Mouse (Mus musculus) forebrain, embryonic 14.5 days (tissue): ENCODE results near the gene Epha1. TPM values are rescaled to one million over a fixed set of nuclear protein-coding genes. Genes with fewer than 3 reads are reported as not detected.

ENCODE experiments used
- ATAC-seq: fragments of 200-750 bp; cut with Nextera tagmentation; 2 replicates; pipeline ENCODE4 v1.8.0; 2017; ENCODE audit warnings: mild to moderate bottlenecking, moderate library complexity
- DNase-seq: peaks from one replicate; pipeline ENCODE4 v3.0.0-alpha.2; 2015; ENCODE audit warnings: low spot score
- H3K27ac ChIP-seq: fragments of 300-500 bp; sonication (generic); 2 replicates; pipeline ENCODE4 v1.5.1; 2014; ENCODE audit warnings: low read depth, mild to moderate bottlenecking, control low read depth, low read length, moderate library complexity
- H3K27me3 ChIP-seq: fragments of 300-500 bp; sonication (generic); replicated peaks from 2 replicates; pipeline ENCODE4 v1.6.1; 2014; ENCODE audit warnings: low read length, control low read depth, mixed read lengths; ENCODE audit not compliant: control insufficient read depth, insufficient read depth
- H3K36me3 ChIP-seq: fragments of 300-500 bp; sonication (generic); 2 replicates; pipeline ENCODE4 v1.6.1; 2014; ENCODE audit warnings: low read length, control low read depth; ENCODE audit not compliant: control insufficient read depth, insufficient read depth
- H3K4me1 ChIP-seq: fragments of 300-500 bp; sonication (generic); 2 replicates; pipeline ENCODE4 v1.6.1; 2014; ENCODE audit warnings: antibody characterized with exemption, low read length, control low read depth; ENCODE audit not compliant: control insufficient read depth, insufficient read depth
- H3K4me2 ChIP-seq: fragments of 300-500 bp; sonication (generic); 2 replicates; pipeline ENCODE4 v1.6.1; 2014; ENCODE audit warnings: mild to moderate bottlenecking, control low read depth, low read length
- H3K4me3 ChIP-seq: fragments of 300-500 bp; sonication (generic); 2 replicates; pipeline ENCODE4 v1.5.1; 2014; ENCODE audit warnings: low read depth, low read length, control low read depth
- H3K9ac ChIP-seq: fragments of 300-500 bp; sonication (generic); 2 replicates; pipeline ENCODE4 v1.6.1; 2014; ENCODE audit warnings: mild to moderate bottlenecking, low read length, control low read depth, moderate library complexity
- H3K9me3 ChIP-seq: fragments of 300-500 bp; sonication (generic); replicated peaks from 2 replicates; pipeline ENCODE4 v1.6.1; 2016; ENCODE audit warnings: low read length, control low read depth, mixed read lengths; ENCODE audit not compliant: control insufficient read depth
- WGBS: fragments of 180-500 bp; shearing (Covaris S2); extraction: QIAGEN DNeasy Blood & Tissue Kit; methylation state at CpG from one replicate; pipeline ENCODE4 v1.1.7; 2014; 5-methylcytosine and 5-hydroxymethylcytosine counted together
- polyA plus RNA-seq: library from polyadenylated mRNA; unstranded; fragments of >200 nt; fragmentation: Nextera tagmentation; extraction: Ambion mirVana; gene quantifications from 2 replicates; pipeline ENCODE4 v1.2.1, GENCODE M21; 2014

The Epha1 gene
- polyA plus RNA-seq, 1 experiment from 2014 or later = 0.05 TPM

DNA sequence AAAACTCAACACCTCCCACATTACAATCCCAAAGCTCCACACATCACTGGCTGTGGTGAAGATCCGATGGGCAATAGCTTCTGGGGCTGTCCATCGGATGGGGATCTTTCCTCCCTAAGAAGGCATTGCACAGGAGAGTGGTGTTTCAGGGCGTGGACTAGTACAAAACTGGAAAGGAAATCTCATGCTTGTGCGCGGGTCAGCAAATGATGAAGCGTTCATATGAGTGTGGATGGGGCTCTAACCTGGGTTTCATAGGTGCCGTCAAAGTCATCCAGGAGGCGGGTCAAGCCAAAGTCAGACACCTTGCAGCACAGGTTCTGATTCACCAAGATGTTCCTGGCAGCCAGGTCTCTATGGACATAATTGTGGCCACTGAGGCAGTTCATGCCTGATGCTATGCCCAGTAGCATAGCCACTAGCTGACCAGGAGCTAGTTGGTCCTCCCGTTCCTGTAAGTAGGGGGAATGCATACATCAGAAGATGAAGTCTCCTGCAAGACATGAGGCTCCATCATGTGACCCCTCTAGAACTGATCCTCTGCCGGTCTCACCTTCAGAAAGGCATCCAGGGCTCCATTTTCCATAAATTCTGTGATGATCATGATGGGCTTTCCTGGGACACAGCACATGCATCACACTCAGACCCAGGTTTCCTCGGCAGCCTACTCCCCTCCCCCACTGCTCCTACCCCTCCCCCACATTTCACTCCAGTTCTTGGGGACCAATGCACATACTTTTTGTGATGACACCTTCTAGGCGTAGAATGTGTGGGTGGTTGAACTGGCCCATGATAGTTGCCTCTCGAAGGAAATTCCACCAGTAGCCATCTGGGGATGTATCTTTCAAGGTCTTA, 11.8 kb downstream of the Epha1 start:
- ATAC-seq (no peak), DNase-seq (no peak)
- Histone ChIP-seq H3K9ac (no peak overlapping the region), H3K9me3 (no peaks in the 10 kb centered on the region), H3K4me3 (no peak overlapping the region), H3K36me3 (peaks cover 39% of the 10 kb centered on the region), H3K27ac (no peak overlapping the region), H3K4me2 (no peak overlapping the region), H3K27me3 (no peaks in the 10 kb centered on the region), H3K4me1 (no peaks in the 10 kb centered on the region)
- WGBS = 94% methylated on average over 13 of the region's 13 CpGs

DNA sequence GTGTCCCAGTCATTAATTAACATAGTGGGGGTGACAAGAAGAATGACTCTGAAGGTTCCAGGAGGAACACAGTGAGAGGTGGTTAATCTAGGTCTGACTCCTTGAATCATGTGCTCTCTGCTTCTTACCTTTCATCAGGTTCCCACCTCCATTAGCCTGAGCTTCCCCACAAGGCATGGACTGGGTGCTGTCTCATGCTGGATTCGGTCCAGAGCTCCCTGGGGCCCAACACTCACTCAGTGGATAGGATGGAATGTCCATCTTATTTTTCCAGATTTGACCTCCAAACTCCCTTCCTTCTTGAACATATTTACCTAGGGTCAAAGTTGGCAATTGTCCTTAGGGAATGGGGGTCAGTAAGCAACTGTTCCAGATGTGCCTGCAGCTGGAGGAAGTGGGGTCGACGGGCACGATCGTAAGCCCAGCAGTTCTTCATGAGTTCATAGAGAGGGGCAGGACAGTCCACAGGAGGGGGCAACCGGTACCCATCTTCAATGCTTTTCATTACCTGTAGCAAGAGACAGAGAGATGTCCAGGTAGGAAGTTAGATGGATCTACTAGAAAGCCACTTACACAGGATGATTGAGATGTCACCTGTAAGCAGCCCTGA, 12.7 kb downstream of the Epha1 start:
- DNase-seq = no peak
- Histone ChIP-seq H3K36me3 (peaks cover 48% of the 10 kb centered on the region), H3K27ac (no peak overlapping the region)

DNA sequence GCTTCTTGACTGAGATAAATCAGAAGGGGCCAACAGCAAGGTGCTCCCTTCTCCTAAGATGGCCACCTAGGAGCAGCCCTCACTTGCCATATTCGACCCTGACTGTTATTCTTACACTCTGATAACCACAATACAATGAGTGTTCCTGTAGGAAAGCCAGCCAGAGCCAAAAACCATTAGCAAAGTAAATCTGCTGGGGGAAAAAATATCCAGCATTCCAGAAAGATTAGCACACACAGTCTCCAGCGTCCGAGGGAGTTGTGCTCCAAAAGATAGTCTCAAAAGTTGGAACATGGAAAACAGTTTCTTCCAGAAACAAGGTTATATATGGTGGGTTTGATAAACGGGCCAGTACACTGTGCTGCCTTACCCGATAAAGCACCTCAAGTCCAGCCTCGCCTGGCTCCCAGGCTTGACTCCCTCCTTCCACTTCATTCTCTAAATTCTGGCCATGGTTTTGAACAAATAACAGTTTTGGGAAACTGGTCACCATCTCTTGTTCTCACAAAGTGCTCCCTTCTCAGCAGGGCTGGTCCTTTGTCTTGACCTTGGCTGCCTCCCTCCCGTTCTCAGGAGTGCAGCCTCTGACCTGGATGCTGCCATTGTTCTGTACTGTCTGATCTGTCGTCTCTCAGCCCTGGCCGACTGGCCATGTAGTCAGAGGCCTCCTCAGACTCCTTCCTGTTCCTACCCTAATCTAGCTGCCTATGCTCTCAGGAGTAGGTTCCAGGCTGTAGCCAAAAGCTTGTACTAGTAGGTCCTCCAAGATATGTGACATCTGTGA, 13.5 kb downstream of the Epha1 start:
- H3K4me2 ChIP-seq = no peak overlapping the region
- H3K36me3 ChIP-seq = peaks cover 50% of the 10 kb centered on the region
- no peaks in the 10 kb centered on the region for H3K9me3 ChIP-seq
- WGBS = 76% methylated on average over 9 of the region's 9 CpGs
- H3K27ac ChIP-seq = no peak overlapping the region
- DNase-seq = no peak
- no peak overlapping the region for H3K4me3 ChIP-seq
- no peak overlapping the region for H3K9ac ChIP-seq
- H3K4me1 ChIP-seq = no peaks in the 10 kb centered on the region
- no peak for ATAC-seq
- H3K27me3 ChIP-seq = no peaks in the 10 kb centered on the region

More for the DNA sequence above, 12.7 kb downstream of the Epha1 start:
- ATAC-seq = no peak
- WGBS = 90% methylated on average over 6 of the region's 6 CpGs
- Histone ChIP-seq H3K27me3 (no peaks in the 10 kb centered on the region), H3K9ac (no peak overlapping the region), H3K4me2 (no peak overlapping the region), H3K9me3 (no peaks in the 10 kb centered on the region), H3K4me3 (no peak overlapping the region), H3K4me1 (no peaks in the 10 kb centered on the region)

DNA sequence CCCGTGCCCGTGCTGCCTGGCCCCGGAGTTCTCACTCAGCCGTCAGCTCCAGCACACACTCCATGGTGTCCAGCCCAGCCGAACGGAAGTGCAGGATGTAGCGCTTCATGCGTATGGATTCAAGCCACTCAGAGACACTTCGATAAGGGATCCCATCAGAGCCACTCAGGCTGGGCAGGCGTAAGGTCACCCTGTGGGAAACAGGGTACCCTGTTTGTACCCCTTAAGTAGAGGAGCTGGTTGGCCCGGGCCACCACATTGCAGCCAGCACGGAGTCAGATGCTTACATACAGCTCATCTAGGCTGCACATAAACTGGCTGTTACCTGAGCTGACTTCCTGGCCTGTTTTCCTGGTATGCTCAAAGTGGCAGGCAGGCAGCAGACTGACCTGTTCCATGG, 14.2 kb downstream of the Epha1 start:
- peaks cover 50% of the 10 kb centered on the region for H3K36me3 ChIP-seq
- peaks cover 6% of the 10 kb centered on the region for H3K4me1 ChIP-seq
- H3K4me3 ChIP-seq = no peak overlapping the region
- ATAC-seq (no peak), DNase-seq (no peak)
- H3K4me2 ChIP-seq = no peak overlapping the region
- WGBS = 97% methylated on average over 12 of the region's 12 CpGs
- H3K27ac ChIP-seq = no peak overlapping the region
- H3K9me3 ChIP-seq = no peaks in the 10 kb centered on the region
- H3K9ac ChIP-seq = no peak overlapping the region
- no peaks in the 10 kb centered on the region for H3K27me3 ChIP-seq

DNA sequence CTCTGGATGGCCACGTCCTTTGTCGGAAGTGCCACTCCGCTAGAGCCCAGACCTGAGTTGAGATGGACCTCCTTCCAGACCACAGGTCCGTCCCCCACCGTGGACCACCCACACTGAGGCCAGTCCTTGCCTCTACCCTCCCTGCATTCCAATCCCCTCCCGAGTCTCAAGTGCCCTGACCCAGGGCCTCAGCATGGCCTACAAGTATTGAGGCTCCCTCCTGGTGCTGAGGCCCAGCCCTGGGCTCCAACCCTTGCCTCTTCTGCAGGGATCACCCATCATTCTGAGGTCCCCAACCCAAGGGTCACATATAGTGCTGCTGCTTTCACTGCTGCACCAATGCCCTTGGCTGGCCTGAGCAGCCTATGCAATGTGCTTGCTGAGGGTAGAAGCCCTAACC, 15.2 kb downstream of the Epha1 start:
- H3K36me3 ChIP-seq = peaks cover 50% of the 10 kb centered on the region
- no peak overlapping the region for H3K4me2 ChIP-seq
- no peak overlapping the region for H3K9ac ChIP-seq
- H3K27me3 ChIP-seq = no peaks in the 10 kb centered on the region
- H3K9me3 ChIP-seq = no peaks in the 10 kb centered on the region
- H3K4me3 ChIP-seq = no peak overlapping the region
- DNase-seq = no peak
- no peak for ATAC-seq
- 73% methylated on average over 6 of the region's 6 CpGs for WGBS
- peaks cover 11% of the 10 kb centered on the region for H3K4me1 ChIP-seq
- H3K27ac ChIP-seq = no peak overlapping the region

DNA sequence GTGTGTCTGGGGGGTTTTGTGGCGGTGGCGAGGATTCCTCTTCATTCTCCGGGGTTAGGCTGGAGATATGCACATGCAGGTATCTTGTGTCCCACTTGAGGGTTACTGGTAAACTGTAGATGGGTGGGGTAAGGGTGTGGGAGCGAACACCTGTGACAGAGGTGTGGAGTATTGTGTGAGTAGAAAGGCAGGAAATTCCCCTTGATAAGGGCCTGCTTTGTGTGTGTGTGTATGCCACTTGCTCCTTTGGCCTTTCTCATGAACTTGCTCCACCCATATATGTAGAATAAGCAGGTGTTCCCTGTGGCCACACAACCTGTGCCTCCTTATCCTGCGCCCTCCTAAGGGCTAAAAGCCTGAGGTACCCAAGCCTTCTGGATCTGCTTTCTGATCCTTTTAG, 16.2 kb downstream of the Epha1 start:
- H3K4me3 ChIP-seq = no peak overlapping the region
- H3K4me1 ChIP-seq = peaks cover 11% of the 10 kb centered on the region
- DNase-seq (no peak), ATAC-seq (no peak)
- H3K9me3 ChIP-seq = no peaks in the 10 kb centered on the region
- H3K36me3 ChIP-seq = peaks cover 50% of the 10 kb centered on the region
- no peak overlapping the region for H3K4me2 ChIP-seq
- H3K27me3 ChIP-seq = no peaks in the 10 kb centered on the region
- no peak overlapping the region for H3K9ac ChIP-seq
- 96% methylated on average over 5 of the region's 5 CpGs for WGBS
- no peak overlapping the region for H3K27ac ChIP-seq

DNA sequence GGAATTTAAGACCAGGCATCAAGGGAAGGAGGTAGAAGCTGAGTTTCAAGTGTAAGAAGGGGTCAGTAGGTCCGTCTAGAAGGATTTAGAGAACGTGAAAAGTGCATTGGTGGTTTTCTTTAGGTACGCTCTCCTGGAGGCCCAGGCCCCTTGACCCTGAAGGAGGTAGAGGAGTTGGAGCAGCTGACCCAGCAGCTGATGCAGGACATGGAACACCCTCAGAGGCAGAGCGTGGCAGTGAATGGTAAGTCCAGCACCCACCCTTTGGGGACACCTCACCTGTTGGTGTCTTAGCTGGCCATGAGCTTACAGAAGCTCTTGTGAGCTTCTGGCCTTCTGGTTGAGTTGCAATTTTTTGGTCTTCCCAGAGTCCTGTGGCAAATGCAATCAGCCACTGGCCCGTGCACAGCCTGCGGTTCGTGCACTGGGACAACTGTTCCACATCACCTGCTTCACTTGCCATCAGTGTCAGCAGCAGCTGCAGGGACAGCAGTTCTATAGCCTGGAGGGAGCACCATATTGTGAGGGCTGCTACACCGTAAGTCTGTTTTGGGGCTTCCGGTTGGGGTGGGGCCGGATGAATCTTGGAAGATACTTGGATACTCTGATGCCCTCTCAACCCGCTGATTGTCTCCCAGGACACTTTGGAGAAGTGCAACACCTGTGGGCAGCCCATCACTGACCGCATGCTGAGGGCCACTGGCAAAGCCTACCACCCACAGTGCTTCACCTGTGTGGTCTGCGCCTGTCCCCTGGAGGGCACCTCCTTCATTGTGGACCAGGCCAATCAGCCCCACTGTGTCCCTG, 17.1 kb downstream of the Epha1 start:
- ATAC-seq (no peak), DNase-seq (no peak)
- Histone ChIP-seq H3K27ac (no peak overlapping the region), H3K4me2 (no peak overlapping the region), H3K27me3 (no peaks in the 10 kb centered on the region), H3K9ac (no peak overlapping the region), H3K36me3 (peaks cover 53% of the 10 kb centered on the region), H3K4me3 (no peak overlapping the region), H3K9me3 (no peaks in the 10 kb centered on the region), H3K4me1 (peaks cover 14% of the 10 kb centered on the region)
- WGBS = 99% methylated on average over 13 of the region's 13 CpGs

DNA sequence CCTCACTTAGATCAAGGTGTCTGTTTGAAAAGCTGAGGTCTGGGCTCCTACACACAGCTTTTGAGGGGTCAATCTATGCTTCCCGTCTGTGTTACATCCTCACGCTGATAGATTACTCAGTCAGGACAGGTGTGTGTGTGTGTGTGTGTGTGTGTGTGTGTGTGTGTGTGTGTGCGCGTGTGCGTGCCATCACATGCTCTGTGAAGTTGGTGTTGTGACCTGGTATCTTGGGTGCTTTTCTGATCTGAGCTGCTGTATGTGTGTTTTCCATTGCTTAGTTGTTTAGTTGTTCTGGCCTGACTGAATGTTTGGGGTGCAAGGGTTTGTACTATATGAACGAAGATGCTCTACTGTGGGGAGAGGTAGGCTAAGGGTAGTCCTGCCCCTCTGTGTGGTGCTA, 17.7 kb downstream of the Epha1 start:
- Histone ChIP-seq H3K36me3 (peaks cover 53% of the 10 kb centered on the region), H3K4me2 (no peak overlapping the region), H3K4me3 (no peak overlapping the region), H3K27ac (no peak overlapping the region), H3K9me3 (no peaks in the 10 kb centered on the region), H3K4me1 (peaks cover 20% of the 10 kb centered on the region), H3K9ac (no peak overlapping the region), H3K27me3 (no peaks in the 10 kb centered on the region)
- DNase-seq = no peak
- 92% methylated on average over 6 of the region's 6 CpGs for WGBS
- ATAC-seq = no peak
